Mouse (Mus musculus): Measurements from ENCODE around the gene Eya2.

The Eya2 gene

GRCm38 (mm10) chr2:165594907-165595675 lies at the start of gene Eya2:
TSS of gene Eya2 (plus strand) at chr2:165595032.
- CTCF ChIA-PET = interaction anchor here in 2 of 4 experiments (0.6 to 4.0 kb wide), 3 partner anchors 34 to 122 kb away, joined by 3 to 41 read pairs (median 3); no protein-coding TSS in a partner anchor
- POLR2A ChIA-PET = interaction anchor here in 2 of 4 experiments (0.7 to 1.1 kb wide), 2 partner anchors 9 to 16 kb away, joined by 3 to 4 read pairs; no protein-coding TSS in a partner anchor

GRCm38 (mm10) chr2:165545687-165546086 lies 49.1 kb upstream of the Eya2 start:
- ChIA-PET CTCF (interaction anchor here in 1 of 4 experiments (1.0 kb wide), 1 partner anchor 206 kb away, joined by 3 read pairs; no protein-coding TSS in a partner anchor), POLR2A (no interaction called here)

DNA sequence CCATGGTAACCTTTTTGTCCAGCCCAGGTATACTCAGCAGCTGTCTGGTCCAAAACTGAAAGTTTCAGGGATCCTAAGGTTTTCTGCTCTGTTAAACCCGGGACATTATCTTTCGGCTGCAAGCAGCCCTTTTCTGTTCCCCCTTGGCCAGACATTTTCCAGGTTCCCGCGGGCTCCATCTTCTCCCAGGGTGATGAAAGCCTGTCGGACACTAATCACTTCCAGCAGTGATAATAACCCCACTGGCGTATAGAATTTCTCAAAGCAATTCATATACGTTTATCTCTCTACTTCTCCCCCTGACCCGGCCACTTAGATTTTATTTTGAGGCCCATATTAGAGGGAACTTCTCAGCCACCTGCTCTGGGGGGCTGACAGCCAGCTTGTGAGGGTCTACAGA lies 48.5 kb upstream of the Eya2 start:
- CTCF ChIA-PET = no interaction called here
- POLR2A ChIA-PET = interaction anchor here in 2 of 4 experiments (0.8 to 1.5 kb wide), 3 partner anchors 15 to 267 kb away, joined by 4 to 5 read pairs (median 4); no protein-coding TSS in a partner anchor

GRCm38 (mm10) chr2:165547410-165547809 lies 47.4 kb upstream of the Eya2 start:
- ChIA-PET POLR2A (interaction anchor here in 3 of 4 experiments (0.6 to 1.5 kb wide), 16 partner anchors 14 to 890 kb away, joined by 3 to 4 read pairs (median 3); no protein-coding TSS in a partner anchor), CTCF (interaction anchor here (0.5 to 1.3 kb wide), 11 partner anchors 9 to 1130 kb away, joined by 3 to 6 read pairs (median 4); no protein-coding TSS in a partner anchor)

GRCm38 (mm10) chr2:165548627-165549026 lies 46.2 kb upstream of the Eya2 start:
- ChIA-PET POLR2A (interaction anchor here in 1 of 4 experiments (1.0 to 1.3 kb wide), 2 partner anchors 54 to 55 kb away, joined by 3 to 4 read pairs; no protein-coding TSS in a partner anchor), CTCF (no interaction called here)

DNA sequence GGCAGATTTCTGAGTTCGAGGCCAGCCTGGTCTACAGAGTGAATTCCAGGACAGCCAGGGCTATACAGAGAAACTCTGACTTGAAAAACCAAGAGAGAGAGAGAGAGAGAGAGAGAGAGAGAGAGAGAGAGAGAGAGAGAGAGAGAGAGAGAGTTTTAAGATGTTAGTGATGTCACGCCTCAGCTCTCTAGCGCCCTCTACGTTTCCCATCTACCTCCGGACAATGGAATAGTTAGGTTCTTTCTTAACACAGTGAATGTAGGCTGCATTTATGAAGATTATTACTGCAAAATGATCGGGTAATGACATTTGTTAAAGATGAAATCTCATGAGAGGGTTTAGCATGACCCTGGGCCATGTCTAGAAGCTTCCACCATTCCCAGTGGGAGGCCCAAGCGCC lies 44.4 kb upstream of the Eya2 start:
- POLR2A ChIA-PET = interaction anchor here in 1 of 4 experiments (0.7 kb wide), 1 partner anchor 419 kb away, joined by 4 read pairs; no protein-coding TSS in a partner anchor

GRCm38 (mm10) chr2:165554066-165554465 lies 40.8 kb upstream of the Eya2 start:
- POLR2A ChIA-PET = interaction anchor here in 1 of 4 experiments (0.5 kb wide), 1 partner anchor 47 kb away, joined by 3 read pairs; no protein-coding TSS in a partner anchor
- CTCF ChIA-PET = interaction anchor here in 2 of 4 experiments (0.5 to 0.9 kb wide), 3 partner anchors 40 to 271 kb away, joined by 3 to 15 read pairs (median 6); no protein-coding TSS in a partner anchor

More for the DNA sequence above, 44.4 kb upstream of the Eya2 start:
- CTCF ChIA-PET = interaction anchor here in 3 of 4 experiments (0.5 to 0.8 kb wide), 3 partner anchors 14 to 166 kb away, joined by 3 to 4 read pairs (median 3); no protein-coding TSS in a partner anchor

DNA sequence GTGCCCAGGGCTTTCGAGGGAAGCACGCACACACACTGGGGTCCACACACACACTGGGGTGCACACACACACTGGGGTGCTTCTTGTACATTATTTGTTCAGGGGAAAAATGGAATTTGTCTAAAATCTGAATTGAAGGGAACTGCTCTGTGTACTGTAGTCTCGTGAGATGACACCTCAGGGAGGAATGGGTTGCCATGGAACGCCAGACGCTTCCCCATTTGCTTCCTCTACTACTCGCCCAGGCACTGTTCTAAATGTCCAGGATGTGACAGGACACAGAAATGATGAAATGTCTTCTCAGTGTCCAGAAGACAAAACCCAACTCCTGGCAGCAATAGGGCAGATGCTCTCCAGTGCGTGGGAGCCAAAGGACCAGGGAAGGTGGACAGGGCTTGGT lies 37.6 kb upstream of the Eya2 start:
- ChIA-PET CTCF (no interaction called here), POLR2A (interaction anchor here in 2 of 4 experiments (0.6 to 0.7 kb wide), 3 partner anchors 166 to 894 kb away, joined by 3 to 10 read pairs (median 3); no protein-coding TSS in a partner anchor)

DNA sequence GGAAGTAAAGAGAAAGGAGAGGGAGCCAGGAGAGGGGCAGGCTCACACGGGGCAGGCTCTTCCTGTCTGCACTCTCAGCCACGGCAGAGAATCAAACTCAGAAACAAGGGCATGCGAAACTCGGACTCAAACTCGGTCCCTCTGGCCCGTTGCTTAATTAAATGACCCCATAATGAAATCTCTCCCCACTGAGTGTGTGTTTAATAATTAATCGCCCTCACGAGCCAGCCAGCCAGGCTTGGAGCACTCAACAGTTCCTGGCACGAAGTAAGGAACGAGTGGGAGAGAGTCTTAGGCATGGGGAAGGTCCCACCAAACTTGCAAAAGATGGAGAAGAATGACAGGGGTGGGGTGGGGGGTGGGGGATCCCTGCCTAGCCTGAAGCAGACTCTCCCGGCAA lies 35.9 kb upstream of the Eya2 start:
- ChIA-PET CTCF (no interaction called here), POLR2A (interaction anchor here in 1 of 4 experiments (0.5 kb wide), 1 partner anchor 433 kb away, joined by 3 read pairs; no protein-coding TSS in a partner anchor)

- CTCF ChIA-PET = interaction anchor here in 2 of 4 experiments (0.5 to 1.2 kb wide), 2 partner anchors 191 to 327 kb away, joined by 3 to 4 read pairs; no protein-coding TSS in a partner anchor
- POLR2A ChIA-PET = no interaction called here
Observed at GRCm38 (mm10) chr2:165559506-165560235, 35.2 kb upstream of the Eya2 start.

DNA sequence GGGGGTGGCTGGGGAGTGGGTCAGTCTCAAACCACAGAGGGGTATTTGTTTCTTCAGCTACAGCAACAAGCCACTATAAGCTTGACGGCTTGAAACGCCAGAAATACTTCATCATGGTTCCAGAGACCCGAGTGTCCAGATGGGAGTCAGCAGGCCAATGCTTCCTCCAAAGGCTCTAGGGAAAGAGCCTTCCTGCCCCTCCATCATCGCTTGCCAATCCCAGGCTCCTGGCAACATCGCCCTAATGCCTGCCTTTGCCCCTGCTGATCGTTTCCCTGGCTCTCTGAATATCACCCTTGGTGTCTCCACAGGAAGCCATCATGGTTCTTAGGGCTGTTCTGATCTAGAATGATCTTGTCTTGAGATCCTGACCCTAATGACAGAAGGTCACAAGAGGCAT lies 33.0 kb upstream of the Eya2 start:
- CTCF ChIA-PET = interaction anchor here in 1 of 4 experiments (0.6 kb wide), 1 partner anchor 70 kb away, joined by 3 read pairs; no protein-coding TSS in a partner anchor
- POLR2A ChIA-PET = interaction anchor here in 1 of 4 experiments (1.4 kb wide), 2 partner anchors 15 to 71 kb away, joined by 4 read pairs; no protein-coding TSS in a partner anchor

- POLR2A ChIA-PET = interaction anchor here in 3 of 4 experiments (0.6 to 1.7 kb wide), 4 partner anchors 40 to 926 kb away, joined by 3 read pairs; no protein-coding TSS in a partner anchor
- CTCF ChIA-PET = no interaction called here
Observed at GRCm38 (mm10) chr2:165563298-165564058, 31.4 kb upstream of the Eya2 start.

- CTCF ChIA-PET = interaction anchor here in 2 of 4 experiments (0.6 to 1.5 kb wide), 4 partner anchors 14 to 153 kb away, joined by 3 to 5 read pairs (median 4); no protein-coding TSS in a partner anchor
- POLR2A ChIA-PET = interaction anchor here in 3 of 4 experiments (0.6 to 1.7 kb wide), 4 partner anchors 41 to 467 kb away, joined by 3 read pairs; no protein-coding TSS in a partner anchor
Observed at GRCm38 (mm10) chr2:165564101-165564500, 30.7 kb upstream of the Eya2 start.

- ChIA-PET POLR2A (interaction anchor here in 2 of 4 experiments (0.7 to 1.6 kb wide), 3 partner anchors 41 to 245 kb away, joined by 3 read pairs; no protein-coding TSS in a partner anchor), CTCF (interaction anchor here in 2 of 4 experiments (0.6 to 1.5 kb wide), 4 partner anchors 14 to 152 kb away, joined by 3 to 5 read pairs (median 4); no protein-coding TSS in a partner anchor)
Observed at GRCm38 (mm10) chr2:165564620-165565019, 30.2 kb upstream of the Eya2 start.

- ChIA-PET CTCF (no interaction called here), POLR2A (interaction anchor here in 1 of 4 experiments (0.6 kb wide), 1 partner anchor 201 kb away, joined by 3 read pairs; no protein-coding TSS in a partner anchor)
Observed at GRCm38 (mm10) chr2:165566898-165567297, 27.9 kb upstream of the Eya2 start.

GRCm38 (mm10) chr2:165567820-165568219 lies 27.0 kb upstream of the Eya2 start:
- POLR2A ChIA-PET = no interaction called here
- CTCF ChIA-PET = no interaction called here

DNA sequence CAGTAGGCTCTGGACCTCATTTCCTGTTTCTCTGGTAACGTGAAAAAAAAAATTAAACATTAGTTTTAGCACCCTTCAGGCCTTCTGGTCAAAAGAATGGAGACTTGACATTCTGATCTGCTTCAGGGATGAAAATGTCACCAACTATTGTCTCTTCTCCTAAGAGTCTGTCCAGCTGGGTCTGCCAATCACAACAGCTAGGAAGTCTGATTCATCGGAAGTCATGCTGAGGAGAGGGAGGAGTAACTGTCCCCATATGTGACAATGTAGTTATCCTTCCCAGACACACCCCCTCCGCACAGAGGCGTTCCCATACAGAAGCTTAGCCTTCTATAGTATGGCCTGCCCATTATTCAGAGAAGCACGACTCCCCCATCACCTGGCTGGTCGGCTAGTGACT lies 25.9 kb upstream of the Eya2 start:
- CTCF ChIA-PET = no interaction called here
- POLR2A ChIA-PET = interaction anchor here in 1 of 4 experiments (0.6 kb wide), 1 partner anchor 25 kb away, joined by 4 read pairs; no protein-coding TSS in a partner anchor
